Mouse (Mus musculus): ENCODE measurements around the gene Morn2.

The Morn2 gene

DNA sequence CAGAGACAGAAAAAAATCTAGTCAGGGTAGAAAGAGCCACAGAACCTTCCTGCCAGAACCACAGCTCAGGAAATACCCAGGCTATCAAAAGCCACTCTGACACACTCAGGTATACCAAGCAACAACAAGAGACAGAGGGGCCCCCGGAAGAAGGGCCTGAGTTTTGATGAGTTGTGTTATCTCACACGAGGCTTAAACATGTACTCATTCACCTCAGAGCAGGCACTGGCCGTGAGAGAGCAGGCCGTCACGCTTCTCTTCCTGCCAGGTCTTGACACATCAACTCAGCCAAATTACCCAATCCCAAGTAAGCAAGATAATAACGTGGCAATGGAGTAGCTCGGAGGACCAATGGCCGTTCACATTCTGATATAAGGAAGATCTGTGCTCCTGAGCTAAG lies 33.7 kb downstream of the Morn2 start:
- DNase-seq (ENCODE audit: low spot score), result no peak

DNA sequence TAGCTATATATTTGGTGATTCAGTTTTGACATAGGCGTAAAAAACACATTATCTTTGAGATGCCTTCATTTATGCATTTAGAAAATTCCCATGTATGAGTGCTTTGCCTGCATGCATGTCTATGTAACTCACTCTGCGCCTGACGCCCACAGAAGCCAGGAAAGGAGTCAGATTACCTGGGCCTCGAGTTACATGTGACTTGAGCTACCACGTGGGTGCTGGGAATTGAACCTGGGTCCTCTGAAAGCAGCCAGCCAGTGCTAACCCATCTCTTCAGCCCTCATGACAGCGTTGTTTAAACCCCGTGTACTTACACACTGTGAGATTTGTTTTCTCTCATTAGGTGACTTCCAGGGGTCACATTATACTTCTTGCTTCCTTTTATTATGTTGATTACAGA lies 34.5 kb downstream of the Morn2 start:
- DNase-seq (ENCODE audit: low spot score), result no peak

DNA sequence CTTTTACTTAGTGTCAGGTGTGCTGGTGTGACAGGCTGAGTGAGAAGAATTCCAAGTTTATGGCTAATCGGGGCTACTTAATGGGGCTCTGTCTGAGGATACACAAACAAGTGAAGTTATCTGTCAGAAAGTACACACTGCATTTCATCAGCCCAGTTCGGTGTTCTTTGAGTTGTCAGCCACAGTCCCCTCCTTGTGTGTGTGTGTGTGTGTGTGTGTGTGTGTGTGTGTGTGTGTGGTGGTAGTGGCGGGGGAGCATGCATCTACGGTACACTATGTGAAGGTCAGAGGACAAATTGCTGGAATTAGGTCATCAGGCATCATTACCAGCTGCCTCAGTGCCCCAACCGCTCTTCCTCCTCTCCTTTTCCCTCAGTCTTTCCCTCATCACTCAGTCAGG lies 35.5 kb downstream of the Morn2 start:
- DNase-seq (ENCODE audit: low spot score), result no peak

DNA sequence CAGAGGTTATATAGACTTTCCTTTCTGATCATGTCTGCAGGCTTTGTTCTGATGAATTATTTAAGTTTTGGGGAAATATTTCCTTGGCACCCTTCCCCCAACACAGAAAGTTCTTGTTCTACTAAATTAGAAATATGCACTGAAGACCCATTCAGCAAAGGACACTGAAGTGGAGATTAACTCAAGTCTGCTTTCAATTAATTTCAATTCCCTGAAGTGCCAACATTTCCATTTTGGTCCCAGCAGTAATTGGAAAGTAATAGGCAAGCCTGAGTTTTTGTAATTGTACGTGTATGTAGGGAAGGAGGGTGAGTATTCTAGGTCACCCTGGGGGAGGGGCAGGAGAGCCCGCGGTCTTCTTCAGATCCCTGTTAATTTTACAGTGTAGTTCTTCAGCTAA lies 36.4 kb downstream of the Morn2 start:
- DNase-seq (ENCODE audit: low spot score), result no peak

DNA sequence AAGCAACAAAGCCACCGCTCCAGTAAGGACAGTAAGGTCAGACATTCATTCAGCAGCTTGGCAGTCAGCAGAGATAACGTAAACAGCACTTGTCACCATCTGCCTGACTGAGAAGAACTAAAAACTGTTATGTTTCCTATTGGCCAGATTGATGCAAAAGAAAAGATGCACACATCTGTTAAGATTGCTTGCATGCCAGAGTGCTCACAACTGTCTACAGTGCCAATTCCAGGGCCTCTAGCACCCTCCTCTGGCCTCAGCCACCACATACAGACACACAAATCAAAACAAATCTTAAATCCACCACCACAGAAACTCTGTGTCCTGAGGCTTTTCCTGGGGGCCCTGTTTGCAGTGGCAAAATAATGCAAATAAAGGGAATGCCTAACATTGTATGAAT lies 42.4 kb downstream of the Morn2 start:
- no peak for DNase-seq (ENCODE audit: low spot score)

DNA sequence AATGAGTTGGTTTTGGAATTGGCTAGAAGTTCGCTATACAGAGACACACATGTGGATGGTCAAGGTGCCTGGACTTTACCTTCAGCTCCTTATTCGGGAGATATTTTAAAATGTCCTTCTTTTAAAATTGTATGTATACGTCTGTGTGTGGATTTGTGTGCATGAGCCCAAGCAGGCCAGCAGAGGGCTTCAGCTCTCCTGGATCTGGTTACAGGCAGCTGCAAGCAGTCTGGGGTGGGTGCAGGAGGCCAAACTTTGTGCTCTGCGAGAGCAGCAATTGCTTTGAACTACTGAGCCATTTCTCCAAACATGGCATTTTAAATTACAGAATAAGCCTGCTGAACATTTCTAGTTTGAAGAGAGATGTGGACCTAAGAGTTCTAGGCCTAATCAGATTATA lies 55.3 kb downstream of the Morn2 start:
- DNase-seq (ENCODE audit: low spot score), result no peak

DNA sequence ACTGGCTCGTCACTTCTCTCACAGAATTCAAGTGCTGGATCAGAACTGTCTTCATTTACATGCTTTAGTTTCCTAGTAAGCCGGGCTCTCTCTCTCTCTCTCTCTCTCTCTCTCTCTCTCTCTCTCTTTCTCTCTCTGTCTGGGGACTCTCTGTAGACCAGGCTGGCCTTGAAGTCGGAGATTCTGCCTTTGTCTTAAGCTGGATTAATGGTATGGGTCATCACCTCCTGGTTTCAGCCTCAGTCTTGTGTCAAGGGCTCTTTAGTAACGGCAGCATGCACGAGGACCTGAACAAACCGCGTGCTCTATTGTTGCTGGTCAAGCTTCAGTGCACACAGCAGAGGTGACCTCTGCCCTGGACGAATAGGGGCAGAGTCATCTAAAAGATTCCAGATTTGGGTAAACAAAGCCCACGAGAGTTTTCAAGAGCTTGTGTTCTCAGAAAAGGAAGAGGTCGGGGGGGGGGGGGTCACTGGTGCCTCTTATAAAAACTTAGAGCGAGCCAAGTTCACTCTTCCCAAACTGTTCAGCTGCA lies 56.7 kb downstream of the Morn2 start:
- DNase-seq (ENCODE audit: low spot score), result no peak

Data from ovary, postnatal 10 days (tissue).